Mouse (Mus musculus) layer of hippocampus, adult 18-20 months (tissue): ENCODE results near the gene Sidt2. TPM values are rescaled to one million over a fixed set of nuclear protein-coding genes. Genes with fewer than 3 reads are reported as not detected.

Experiments
- DNase-seq, 2 experiments: peaks; one replicate each; pipeline ENCODE4 v3.0.0; 2022; ENCODE audit warnings: low spot score in 2 of 2
- microRNA-seq, 2 experiments: library from miRNA; unstranded; fragments of <30 nt; microRNA quantifications; one replicate each; pipeline ENCODE4 v1.2.0; 2021
- total RNA-seq, 2 experiments: library from RNA; stranded (reverse); gene quantifications; 2 replicates each; pipeline ENCODE4 v1.2.3; 2021

Gene Sidt2
- total RNA-seq, 2 experiments from 2014 or later: 69.1 to 76.4 TPM

GRCm38 (mm10) chr9:45917041-45917934, 37.8 kb downstream of the Sidt2 start:
- DNase-seq: peak in 1 of 2 experiments; percentile 56

GRCm38 (mm10) chr9:45915659-45916058, 39.4 kb downstream of the Sidt2 start:
- no peak for DNase-seq

DNA sequence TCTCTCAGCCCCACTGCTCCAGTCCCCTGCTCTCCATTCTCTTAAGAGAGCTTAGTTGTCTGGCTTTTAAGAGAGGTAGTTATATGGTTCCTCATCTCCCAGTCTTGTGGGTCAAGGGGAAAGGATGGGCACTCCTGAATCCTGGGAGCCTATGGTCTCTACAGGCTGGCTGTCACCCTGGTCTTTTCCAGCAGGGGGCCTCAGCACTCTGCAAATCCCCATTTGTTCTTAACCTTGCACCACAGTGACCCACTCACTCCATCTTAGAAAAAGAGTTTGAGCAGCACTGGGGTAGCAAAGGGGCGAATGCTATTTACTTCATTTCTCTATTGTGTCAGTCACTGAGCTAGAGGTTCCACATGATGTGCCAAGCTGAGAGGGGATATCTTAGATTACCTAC, 43.4 kb downstream of the Sidt2 start:
- peak in 1 of 2 experiments; percentile 43 for DNase-seq

GRCm38 (mm10) chr9:45910995-45911394, 44.1 kb downstream of the Sidt2 start:
- no peak for DNase-seq

GRCm38 (mm10) chr9:45907078-45907428, 48.0 kb downstream of the Sidt2 start:
- DNase-seq: no peak

DNA sequence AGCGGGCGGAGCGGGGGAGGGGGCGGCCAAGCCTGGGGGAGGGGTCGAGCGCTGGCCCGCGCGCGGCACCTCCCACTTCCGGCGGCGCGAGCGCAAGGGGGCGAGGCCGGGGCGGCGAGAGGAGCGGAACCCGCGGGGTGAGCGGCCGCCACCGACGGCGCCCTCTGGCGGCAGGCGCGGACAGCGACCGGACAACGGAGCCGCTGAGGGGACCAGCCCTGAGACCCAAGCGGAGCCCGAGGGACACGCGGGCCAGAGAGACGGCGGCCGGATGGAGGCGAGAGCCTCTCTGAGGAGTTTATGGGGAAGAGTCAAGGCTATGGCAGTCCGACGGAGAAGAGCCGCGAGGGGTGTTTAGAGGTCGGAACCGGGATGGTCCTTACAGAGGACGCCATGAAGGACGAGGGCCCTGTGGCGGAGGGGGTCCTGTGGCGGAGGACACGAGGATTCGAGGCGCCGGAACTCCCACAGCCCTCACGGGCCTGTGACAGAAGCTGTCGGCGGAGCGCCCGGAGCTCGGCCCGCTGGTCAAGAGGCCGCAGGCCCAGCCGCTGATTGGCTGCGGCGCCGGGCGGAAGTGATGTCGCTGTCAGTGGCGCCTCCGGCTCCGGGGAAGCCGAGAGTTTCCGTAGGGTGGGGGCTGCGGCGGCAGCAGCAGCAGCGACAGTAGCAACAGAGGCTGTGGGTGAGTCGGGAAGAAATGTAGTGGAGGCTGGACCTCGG, 48.5 kb downstream of the Sidt2 start, which contains the start of the genes Pcsk7 and Rnf214:
TSS of gene Pcsk7 (plus strand) at position 143 of the 723 bp plus-strand sequence.
TSS of gene Rnf214 (minus strand) at position 557 of the 723 bp plus-strand sequence.
- peak; percentile 82 to 92 for DNase-seq

GRCm38 (mm10) chr9:45905811-45906237, 49.2 kb downstream of the Sidt2 start:
- DNase-seq: peak in 1 of 2 experiments; percentile 18

DNA sequence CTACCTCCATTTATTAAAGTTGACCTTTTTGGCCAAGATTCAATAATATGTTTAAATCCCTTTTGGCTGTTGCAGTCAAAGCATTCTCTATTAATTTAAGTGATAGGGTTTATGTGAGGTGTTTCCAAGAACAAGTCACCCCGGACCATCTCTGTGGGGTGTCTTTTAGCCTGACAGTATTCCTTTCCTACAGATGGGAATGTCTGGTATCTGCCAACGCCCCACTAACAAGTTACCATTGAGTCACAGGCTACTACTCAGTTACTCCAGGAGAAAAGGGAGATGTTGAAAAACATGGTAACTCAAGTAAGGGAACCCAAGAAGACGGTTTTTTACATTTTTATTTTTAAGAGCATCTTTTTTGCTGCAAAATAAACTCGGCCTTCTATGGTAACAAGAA, 49.9 kb downstream of the Sidt2 start:
- no peak for DNase-seq

GRCm38 (mm10) chr9:45893681-45894080, 61.4 kb downstream of the Sidt2 start:
- DNase-seq: no peak

Small RNA genes lying within 50 kb of the gene (microRNA-seq; reads per million reads assigned to microRNA genes)
- 0 reads per million in 2 experiments for gene Mir7087

Other genes with a start within 250 kb of the Sidt2 start
- 10 to 100 TPM; 11.3 to 13.2 TPM for gene Cep164, start 126.6 kb downstream of the Sidt2 start, total RNA-seq
- 10 to 100 TPM; 79.9 to 88.1 TPM for gene Bace1, start 116.7 kb downstream of the Sidt2 start, total RNA-seq
- gene Pcsk7, start 48.8 kb downstream of the Sidt2 start, total RNA-seq: 10 to 100 TPM; 21.4 to 23.1 TPM
- gene Rnf214, start 48.3 kb downstream of the Sidt2 start, total RNA-seq: 10 to 100 TPM; 71.8 to 73.2 TPM
- gene Tagln, start 19.2 kb downstream of the Sidt2 start, total RNA-seq: 1 to 10 TPM; 3.4 to 8.3 TPM
- 100 to 1,000 TPM; 237 to 239 TPM for gene Pafah1b2, start 57.4 kb upstream of the Sidt2 start, total RNA-seq
- 100 to 1,000 TPM; 143 to 147 TPM for gene Sik3, start 57.6 kb upstream of the Sidt2 start, total RNA-seq